Mouse (Mus musculus): ENCODE data around the gene Slc11a1.
"Not testable (repeated sequence)": the region's sequence is repeated elsewhere in the genome, so short reads cannot be mapped to it uniquely, and the experiment has no call there.

The Slc11a1 gene

DNA sequence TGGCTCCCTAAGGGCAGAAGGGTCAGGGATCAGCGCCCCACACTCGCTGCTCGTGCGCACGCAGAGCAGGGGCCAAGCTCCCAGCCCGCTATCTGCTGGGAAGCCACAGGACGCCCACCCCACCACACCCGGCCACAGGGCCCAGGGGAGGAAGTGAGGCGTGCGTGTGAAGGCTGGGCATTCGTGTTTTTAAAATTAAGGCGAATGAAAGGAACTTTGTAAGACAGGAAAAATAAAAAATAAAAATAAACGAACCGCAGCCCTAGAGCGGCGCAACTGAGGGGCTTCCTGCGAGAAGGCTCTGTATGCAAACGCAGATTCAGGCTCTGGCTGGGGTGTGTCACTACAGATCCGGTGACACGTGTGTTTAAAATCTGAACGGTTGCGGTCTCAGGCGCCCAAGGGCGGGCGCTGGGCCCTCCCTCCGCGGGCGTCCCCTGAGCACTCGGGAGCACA is 14.9 kb downstream of the Slc11a1 start:
- no peak for DNase-seq

DNA sequence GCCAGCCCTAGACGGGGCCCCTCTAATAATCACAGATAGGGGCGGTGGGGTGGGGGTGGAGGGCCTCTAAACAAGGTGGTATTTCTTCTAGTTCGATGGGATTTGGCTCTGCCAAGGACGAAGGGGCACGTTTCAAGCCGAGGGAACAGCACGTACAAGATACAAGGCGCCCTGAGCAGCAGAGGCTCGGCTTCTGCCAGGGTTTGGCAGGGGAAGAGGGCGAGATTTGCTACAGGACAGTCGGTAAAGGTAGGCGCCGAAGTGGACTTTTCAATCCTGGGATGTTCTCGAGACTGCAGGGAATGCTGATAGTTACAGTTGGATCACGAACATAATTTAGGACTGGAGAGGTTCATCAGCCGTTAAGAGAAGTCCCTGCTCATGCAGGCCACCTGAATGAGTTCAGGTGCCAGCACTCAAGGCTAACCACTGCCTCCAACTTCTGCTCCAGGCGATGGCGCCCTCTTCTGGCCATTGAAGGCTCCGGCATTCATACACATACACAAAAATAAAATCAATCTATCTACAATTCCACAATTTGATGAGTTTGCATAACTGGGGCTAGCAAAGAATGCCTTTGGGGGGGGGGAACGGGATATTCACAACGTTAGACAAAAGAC is 15.4 kb downstream of the Slc11a1 start:
- DNase-seq = no peak

DNA sequence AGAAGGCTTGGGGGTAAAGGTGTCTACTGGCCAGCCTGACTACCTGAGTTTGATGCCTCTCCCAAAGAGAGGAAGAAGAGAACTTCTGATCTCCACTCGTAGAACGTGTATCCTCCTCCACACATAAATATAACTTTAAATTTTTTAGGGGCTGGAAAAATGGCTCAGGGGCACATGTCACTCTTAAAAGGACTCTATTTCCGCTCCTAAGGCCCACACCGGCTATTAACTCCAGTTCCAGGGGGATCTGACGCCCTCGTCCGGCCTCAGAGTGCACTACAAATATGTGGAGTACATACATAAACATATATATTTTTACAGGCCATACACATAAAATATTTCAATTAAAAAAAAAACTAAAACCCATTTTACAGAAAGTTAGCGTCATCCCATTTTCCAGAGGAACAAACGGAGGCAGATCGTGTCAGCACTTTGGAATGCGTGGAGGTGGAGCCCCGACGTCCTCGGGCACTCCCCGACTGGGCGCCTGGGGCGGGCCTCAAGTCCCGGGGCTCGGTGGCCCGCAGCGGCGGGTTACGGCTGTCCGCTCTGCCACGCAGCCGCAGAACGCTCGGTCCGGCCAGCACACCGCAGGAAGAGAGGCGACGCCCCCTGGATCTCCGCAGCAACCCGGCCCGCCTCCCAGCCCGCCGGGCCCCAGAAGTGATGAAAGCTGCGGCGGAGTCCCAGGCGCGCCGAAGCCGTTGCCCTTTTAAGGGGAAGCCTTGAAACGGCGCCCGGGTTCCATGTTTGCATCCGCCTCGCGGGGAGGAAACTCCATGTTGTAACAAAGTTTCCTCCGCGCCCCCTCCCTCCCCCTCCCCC is 16.1 kb downstream of the Slc11a1 start, which contains the start of gene Ctdsp1:
Gene Ctdsp1 (plus strand): TSS at position 586 of the 825 bp plus-strand sequence.
- peak; percentile 95 for DNase-seq

DNA sequence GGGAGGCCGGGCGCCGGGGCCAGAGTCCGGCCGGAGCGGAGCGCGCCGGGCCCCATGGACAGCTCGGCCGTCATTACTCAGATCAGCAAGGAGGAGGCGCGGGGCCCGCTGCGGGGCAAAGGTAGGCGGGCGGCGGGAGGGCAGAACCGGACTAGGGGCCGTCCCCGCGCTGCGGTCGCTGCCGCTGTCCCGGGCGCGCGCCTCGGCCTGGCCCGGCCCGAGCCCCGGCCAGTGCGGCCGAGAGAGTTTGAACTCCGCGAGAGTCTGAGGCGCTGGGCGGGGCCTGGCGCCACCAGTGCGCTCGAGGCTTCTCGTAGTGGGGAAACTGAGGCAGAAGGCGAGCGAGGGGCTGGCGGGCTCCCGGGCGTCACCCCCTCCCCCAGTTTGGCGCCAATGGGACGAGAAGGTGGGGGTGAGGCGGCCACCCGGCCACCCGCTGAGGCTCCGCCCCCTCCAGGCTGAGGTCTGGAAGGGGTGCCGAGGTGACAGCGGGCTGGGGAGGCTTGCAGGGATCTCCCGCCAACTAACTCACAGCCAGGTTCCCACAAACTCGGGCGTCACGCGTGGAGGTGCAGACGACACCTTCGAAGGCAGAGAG is 16.9 kb downstream of the Slc11a1 start:
- DNase-seq = peak; percentile 41

DNA sequence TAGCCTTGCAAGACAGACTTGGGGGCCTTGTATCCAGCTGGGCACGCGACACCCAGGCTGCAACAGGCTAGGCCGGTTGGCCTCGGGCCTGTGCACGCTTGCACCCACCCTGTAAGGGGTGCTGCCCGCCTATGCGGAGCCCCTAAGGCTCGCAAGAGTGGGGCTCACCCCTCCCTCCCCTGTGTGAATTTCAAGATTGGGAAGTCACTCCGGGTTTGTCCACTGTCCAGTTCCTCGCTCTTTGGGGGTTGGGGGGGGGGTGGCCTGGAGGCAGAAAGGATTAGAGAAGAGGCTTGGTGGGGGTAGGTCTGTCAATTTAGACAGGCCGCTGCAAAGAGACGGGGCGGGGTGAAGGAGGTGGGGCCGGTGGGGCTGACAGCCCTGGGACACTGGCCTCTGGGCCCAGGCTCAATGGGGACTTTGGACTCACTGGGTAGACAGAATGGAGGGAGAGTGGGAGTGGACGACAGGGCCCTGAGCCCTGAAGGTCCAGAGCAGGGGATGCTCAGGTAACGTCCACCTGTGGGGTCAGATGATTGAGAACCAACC is 17.5 kb downstream of the Slc11a1 start:
- DNase-seq = no peak

DNA sequence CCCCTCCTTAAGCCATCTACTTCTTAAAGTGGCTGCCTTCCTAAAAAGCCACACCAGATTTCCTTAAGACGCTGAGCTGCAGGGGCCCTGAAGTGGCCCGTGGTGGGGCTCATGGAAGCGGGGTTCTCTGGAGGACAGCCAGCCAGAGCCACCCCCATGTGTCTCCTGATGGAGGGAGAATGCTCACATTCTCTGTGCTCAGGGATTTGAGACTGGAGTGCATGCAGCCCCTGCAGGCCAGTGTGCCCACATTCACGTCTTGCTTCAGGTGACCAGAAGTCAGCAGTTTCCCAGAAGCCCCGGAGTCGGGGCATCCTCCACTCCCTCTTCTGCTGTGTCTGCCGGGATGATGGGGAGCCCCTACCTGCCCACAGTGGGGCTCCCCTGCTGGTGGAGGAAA is 18.0 kb downstream of the Slc11a1 start:
- no peak for DNase-seq

DNA sequence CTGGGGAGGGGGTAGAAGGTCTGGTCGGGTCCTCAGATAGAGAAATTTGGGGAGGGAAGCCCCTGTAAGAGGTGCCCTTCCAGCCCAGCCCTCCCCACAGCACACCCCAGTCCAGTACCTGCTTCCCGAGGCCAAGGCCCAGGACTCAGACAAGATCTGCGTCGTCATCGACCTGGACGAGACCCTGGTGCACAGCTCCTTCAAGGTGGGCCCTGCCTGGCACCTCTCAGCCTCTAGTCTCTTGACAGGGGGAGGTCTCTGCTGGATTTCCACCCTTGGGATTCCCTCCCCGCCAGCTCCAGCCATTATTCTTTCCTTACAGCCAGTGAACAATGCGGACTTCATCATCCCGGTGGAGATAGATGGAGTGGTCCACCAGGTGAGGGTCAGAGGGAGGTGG is 18.7 kb downstream of the Slc11a1 start:
- DNase-seq = no peak

DNA sequence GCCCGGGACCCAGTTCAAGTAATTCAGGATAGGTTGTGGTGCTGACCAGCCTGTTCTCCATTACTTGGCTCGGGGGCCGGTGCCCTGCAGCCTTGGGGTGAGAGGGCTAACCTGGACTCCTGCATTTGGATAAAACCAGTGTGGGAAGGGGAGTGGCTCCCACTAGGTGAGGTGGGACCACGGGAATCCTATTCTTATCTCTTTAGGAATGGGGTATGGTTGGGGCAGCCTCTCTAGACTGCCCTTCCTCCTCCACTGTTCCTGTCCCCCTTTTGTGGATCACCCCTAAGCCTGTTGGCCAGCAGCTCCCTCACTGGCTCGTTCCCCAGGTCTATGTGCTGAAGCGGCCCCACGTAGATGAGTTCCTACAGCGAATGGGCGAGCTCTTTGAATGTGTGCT is 19.3 kb downstream of the Slc11a1 start:
- DNase-seq = no peak

DNA sequence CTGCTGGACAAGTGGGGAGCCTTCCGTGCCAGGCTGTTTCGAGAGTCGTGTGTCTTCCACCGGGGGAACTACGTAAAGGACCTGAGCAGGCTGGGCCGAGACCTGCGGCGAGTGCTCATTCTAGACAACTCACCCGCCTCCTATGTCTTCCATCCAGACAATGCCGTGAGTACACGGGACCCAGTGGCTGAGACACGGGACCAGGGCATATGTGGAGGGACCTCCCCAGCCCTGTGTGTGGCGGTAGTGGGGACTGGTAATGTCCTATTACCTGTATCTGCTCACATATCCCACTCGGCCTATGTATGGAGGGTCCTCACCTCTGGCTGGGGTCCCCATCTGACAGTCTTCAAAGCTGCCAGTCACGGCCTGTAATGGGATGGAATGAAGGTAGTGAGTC is 19.9 kb downstream of the Slc11a1 start:
- DNase-seq = no peak

DNA sequence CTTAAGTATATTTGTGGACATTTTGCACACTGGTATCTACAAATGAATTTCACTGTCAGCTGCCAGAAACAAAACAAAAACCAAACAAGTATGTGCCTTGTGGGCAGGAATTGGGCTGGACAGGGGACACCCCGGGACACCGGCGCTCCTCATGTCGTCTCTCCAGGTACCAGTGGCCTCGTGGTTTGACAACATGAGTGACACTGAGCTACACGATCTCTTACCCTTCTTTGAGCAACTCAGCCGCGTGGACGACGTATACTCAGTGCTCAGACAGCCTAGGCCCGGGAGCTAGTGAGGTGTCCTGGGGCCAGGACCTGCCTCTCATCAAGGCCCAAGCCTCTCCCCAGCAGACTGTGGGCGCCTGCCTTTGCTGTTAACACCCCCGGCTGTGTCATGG is 20.3 kb downstream of the Slc11a1 start:
- DNase-seq = no peak

DNA sequence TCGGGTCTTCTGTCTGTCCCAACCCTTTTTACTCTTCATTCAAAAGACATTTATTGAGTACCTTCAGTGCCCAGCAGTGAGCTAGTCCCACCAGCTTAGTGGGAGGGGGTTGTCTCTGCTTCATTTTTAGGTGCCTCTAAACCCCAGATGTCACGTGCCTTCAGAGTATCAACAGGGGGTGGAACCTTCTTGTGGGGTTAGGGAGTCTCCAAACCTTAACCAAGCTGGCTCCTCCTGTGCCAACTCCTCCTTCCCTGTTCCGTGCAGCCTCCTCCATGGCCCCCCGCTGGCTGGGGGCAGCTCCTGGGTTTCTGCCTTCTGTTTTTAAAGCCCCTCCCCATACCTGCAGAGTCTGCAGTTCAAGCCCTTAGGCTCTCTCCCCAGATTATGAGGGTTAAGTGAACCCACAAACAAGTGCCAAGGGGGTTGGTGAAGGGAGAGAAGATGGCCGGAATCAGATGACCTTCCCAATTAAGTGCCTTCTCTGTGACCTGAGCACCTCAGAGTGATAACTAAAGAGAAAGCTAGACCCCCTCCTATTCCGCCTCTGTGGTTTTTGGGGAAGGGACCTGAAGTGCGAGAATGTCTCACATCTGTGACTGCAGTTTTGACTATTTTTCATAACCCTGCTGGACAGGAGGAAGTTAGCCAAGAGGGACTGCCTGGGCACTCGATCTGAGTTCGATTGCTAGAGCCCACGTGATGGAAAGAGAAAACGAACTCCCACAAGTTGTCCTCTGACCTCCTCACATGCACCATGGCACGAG is 21.6 kb downstream of the Slc11a1 start:
- not testable (repeated sequence) for DNase-seq

DNA sequence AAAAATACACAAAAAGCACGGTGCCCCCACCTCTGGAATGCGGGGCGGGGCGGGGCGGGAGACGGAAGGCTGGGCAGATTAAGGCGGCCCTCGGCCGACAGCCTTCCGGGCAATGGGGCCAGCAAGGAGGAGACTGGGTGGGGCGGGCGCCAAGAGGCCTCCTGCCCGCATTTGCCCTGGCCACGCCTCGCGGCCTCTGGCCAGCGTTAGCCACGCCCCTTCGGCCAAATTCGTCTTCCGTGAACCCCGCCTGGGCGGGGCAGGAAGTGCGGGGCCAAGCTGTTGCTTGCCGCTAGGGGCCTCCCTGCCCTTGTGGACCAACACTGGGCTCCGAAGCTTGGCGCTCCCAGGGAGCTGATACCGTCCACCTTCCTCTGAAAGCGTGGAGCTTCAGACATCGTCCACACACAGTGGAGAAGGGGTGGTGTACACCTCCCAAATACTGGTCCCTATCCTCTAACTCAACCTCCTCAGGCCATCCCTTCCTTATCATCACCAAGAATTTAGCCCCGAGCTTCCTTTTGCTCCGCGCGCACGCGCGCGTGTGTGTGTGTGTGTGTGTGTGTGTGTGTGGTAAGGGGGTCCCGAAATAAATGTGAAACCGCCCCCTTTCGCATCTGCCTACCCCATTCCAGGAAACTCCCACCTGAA is 22.4 kb downstream of the Slc11a1 start:
- peak; percentile 92 for DNase-seq

DNA sequence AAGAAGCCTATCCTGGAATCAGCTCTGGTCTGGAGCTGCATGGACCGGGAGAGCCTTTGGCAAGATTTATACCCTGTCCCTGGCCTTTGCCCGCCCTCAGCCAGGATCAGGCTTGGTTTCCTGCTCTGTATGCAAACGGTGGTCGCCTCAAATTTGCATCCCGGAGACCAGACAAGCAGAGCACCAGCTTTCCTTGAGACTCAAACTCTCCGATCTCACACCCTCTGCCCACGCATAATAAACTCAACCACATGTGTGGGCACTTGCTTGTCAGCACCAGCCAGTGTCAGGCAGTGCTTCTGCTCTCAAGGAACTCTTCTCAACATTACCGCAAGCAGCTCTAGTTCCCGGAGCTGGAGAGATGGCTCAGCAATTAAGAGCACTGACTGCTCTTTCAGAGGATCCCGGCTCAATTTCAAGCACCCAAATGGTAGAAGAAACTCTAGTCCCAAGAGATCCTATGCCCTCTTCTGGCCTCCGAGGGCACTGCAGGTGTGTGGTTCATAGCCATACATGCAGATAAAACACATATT is 23.0 kb downstream of the Slc11a1 start:
- DNase-seq = peak; percentile 76

DNA sequence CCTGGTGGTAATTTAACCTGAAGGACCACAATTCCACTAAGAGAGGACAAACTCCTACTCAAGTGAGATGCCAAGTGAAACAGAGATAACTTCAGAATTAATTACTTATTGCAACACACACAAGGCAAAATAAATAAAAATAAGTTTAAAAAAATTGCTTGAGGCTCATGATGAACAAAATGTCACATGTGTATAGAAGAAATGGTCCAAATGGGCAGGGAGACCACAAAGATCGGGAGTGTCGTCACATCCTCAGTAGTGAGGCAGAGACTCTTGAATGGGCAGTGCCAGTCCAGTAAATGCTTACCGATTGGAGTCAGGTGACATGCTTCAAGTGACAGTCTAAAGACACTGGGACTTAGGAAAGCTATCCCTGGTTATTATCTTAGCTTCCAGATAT is 25.5 kb downstream of the Slc11a1 start:
- DNase-seq = no peak

DNA sequence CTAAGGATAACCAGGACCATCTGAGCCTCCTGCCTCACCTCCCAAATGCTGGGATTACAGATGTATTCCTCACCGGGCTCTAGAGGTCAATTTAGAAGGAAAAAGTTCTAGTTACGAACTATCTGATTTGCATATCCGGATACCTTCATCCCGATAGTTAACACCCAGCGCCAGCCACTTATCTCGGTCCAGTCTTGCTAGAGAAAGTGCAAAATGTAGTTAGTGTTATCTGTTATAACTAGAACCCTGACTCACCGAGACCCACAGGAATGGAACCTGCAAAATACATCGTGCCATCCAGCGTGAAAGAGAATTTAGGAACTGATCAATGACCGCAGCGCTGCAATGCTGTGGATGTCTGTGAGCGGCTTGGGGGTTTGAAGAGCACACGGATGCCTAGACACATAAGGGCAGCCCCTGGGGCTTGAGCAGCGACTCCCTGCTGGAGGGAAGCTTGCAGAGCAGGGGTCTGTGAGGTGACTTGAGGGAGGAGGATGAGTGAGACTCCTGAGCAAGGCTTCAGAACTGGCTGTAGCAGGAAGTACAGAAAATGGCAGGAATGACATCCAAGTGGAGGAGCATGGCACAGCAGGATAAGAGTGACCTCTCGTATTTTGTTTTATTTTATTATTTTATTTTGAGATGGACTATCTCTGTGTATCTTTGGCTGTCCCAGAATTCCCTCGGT is 26.2 kb downstream of the Slc11a1 start:
- no peak for DNase-seq

DNA sequence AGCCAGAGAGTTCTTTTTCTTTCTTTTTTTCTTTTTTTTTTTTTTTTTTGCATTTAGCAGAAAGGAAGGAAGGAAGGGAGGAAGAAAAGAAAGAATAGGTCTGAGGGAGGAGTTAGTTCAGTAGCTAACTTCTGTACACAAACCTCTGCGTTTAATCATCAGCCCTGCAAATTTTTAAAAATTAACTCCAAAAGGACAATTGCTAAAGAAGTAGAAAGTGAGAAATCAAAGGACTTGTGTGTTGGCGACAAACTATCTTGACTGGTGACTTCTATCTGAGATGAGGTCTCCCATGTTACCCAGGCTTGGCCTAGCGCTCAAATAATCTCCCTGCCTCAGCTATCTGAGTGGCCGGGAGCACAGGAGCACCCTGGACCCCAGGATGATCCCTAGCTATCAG is 29.2 kb downstream of the Slc11a1 start:
- no peak for DNase-seq

DNA sequence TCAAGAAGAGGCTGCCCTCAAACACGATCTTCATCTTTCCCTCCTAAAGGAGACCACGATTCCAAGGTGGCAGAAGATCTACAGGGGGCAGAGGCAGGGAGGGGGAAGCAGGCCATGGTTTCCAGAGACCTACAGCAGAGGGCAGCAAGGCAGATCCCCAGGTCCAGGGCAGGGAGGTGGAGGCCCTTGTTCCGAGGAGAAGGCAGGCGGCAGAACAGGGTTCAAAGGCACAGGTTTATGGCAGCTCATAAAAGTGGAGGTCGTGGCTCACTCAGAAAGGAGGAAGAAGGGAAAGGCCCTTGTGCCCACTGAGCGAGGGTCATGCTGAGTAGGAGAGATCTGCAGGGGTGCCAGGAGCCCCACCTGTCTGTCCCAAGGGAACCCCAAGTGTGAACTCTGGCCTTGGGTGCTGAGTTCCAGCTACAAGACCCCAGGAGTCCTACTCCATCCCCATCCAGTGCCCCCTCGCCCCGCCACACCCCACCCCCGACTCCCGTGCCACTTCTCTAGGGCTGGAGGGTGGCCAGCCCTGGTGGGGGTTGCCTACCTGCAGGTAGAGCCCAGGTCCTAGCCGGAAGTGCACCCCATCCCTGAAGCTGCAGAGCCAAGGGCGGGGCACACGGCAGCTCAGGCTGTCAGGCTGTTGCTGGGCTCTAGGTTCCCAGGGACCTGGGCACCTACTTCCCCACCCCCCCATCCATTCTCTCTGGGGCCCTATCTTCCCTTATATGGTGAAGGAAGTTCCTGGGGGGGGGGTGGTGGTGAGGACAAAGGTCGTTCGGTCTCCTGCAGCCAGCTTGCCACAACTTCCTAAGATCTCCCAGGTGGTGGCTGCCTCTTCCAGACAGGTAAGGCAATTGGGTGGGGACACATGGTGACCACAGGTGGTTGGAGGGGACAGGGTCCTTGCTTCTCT is 33.9 kb downstream of the Slc11a1 start, which contains the start of gene Vil1:
Gene Vil1 (plus strand): TSS at position 788 of the 916 bp plus-strand sequence.
- DNase-seq = no peak

DNA sequence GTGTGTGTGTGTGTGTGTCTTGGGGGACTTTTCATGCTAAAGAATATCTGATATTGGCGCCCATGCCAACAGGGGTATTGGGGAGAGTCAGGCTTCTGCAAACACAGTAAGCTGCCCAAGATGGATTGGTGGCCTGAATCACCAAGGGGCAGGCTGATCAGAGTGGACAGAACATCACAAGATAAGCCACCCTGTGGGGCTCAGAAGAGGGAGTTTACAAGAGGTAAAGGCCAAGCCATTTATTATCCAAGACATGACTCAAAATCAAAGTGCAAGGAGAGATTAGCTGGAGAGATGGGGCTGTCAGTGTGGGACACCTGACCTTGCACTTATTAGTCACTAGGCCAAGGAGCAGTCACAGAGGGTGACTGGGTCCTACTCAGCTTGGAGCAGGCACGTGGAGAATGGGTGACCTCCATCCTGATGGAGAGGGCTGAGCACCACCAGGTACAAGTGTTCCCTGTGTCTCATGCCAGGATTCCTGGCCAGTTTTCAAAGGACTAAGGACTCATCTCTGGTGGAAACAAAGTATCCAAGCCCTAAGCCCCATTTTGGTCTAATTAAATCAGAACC is 36.8 kb downstream of the Slc11a1 start:
- DNase-seq = no peak

DNA sequence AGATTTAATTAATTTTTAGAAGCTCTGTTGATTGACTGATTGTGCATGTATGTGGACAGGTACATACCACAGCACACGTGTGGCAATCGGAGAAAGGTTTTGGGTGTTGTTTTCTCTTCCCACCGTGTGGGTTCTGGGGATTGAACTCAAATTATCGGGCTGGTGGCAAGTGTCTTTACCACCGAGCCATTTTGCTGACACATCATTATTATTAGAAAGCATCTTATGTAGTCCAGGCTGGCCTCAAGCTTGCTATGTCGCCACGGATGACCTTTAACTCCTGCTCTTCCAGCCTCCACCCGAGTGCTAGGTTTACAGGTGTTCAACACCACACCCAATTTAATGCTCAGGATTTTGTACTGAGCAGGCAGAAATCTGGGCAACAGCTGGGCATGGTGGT is 37.7 kb downstream of the Slc11a1 start:
- DNase-seq = no peak

DNA sequence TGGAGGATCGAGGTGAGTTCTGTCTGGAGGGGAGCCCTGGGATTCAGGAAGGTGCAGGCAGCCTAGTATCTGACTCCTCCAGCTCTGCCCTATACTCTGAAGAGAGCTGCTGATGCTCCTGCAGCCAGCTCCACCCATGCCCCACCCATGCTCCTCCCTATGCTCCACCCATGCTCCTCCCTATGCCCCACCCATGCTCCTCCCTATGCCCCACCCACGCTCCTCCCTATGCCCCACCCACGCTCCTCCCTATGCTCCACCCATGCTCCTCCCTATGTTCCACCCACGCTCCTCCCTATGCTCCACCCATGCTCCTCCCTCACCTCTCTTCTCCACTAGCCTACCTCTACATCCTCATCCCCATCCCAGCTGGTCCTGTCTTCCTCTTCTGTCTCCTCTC is 40.1 kb downstream of the Slc11a1 start:
- no peak for DNase-seq

Measured in right cerebral cortex, adult 18-20 months (tissue).